Mouse (Mus musculus) embryonic stem cell, embryonic (primary cell): ENCODE results near the gene Cdh24.

Source experiments
- CTCF ChIA-PET, 4 experiments: fragments of 300-600 bp in 2 of 4; fragments of 350-600 bp in 2 of 4; sonication (Branson Sonifier 250); formaldehyde crosslinking; loops; one replicate each; lab custom pipeline; 2022; ENCODE audit warnings: inconsistent platforms in 2 of 4; lab: Charles Lee
- POLR2A ChIA-PET, 4 experiments: fragments of 300-600 bp in 2 of 4; fragments of 350-600 bp in 2 of 4; sonication (Branson Sonifier 250); formaldehyde crosslinking; loops; one replicate each; lab custom pipeline; 2022; ENCODE audit warnings: antibody characterized with exemption in 4 of 4, inconsistent platforms in 1 of 4; lab: Charles Lee

Cdh24 gene

GRCm38 (mm10) chr14:54607226-54607625 lies 33.9 kb downstream of the Cdh24 start:
- CTCF ChIA-PET: interaction anchor here in 3 of 4 experiments (0.6 to 1.4 kb wide), 7 partner anchors 11 to 83 kb away, joined by 3 to 5 read pairs (median 4); partner anchors contain the start of gene Psmb5 (in 1 of the 3)
- POLR2A ChIA-PET: interaction anchor here in 2 of 4 experiments (0.6 to 67.6 kb wide), 9 partner anchors 10 to 1356 kb away, joined by 3 to 2028 read pairs (median 4); partner anchors contain the start of genes Ajuba (in 1 of the 2), Haus4 (in 1 of the 2), Psmb11 (in 1 of the 2) and Psmb5 (in 1 of the 2)

GRCm38 (mm10) chr14:54605752-54606321 lies 35.3 kb downstream of the Cdh24 start, which contains the start of gene 4931414P19Rik:
TSS of gene 4931414P19Rik (minus strand) at chr14:54605993.
- POLR2A ChIA-PET: interaction anchor here in 3 of 4 experiments (0.6 to 67.6 kb wide), 35 partner anchors 9 to 211 kb away, joined by 3 to 2028 read pairs (median 4); partner anchors contain the start of genes Ajuba (in 3 of the 3), Psmb5 (in 3 of the 3), 1700123O20Rik (in 2 of the 3) and Haus4 (in 2 of the 3)
- CTCF ChIA-PET: interaction anchor here (0.6 to 1.4 kb wide), 13 partner anchors 10 to 80 kb away, joined by 3 to 9 read pairs (median 3); partner anchors contain the start of genes 1700123O20Rik (in 1 of the 4) and Cdh24 (in 1 of the 4)

- ChIA-PET CTCF (interaction anchor here in 3 of 4 experiments (0.6 to 1.6 kb wide), 4 partner anchors 14 to 511 kb away, joined by 3 to 4 read pairs (median 3); no protein-coding TSS in a partner anchor), POLR2A (interaction anchor here in 3 of 4 experiments (0.7 to 67.6 kb wide), 16 partner anchors 8 to 140 kb away, joined by 3 to 2028 read pairs (median 5); partner anchors contain the start of genes 1700123O20Rik (in 2 of the 3), Acin1 (in 2 of the 3), Psmb5 (in 2 of the 3) and Ajuba (in 1 of the 3))
Measured at GRCm38 (mm10) chr14:54603686-54604085, 37.5 kb downstream of the Cdh24 start.

- POLR2A ChIA-PET: interaction anchor here in 3 of 4 experiments (0.7 to 67.6 kb wide), 15 partner anchors 8 to 83 kb away, joined by 3 to 2028 read pairs (median 6); partner anchors contain the start of genes 1700123O20Rik (in 2 of the 3), Acin1 (in 2 of the 3), Psmb5 (in 2 of the 3) and Ajuba (in 1 of the 3)
- CTCF ChIA-PET: interaction anchor here in 3 of 4 experiments (0.6 to 1.6 kb wide), 5 partner anchors 14 to 510 kb away, joined by 3 to 4 read pairs (median 3); no protein-coding TSS in a partner anchor
Measured at GRCm38 (mm10) chr14:54603038-54603654, 38.0 kb downstream of the Cdh24 start.

- ChIA-PET CTCF (interaction anchor here in 2 of 4 experiments (0.5 to 1.6 kb wide), 4 partner anchors 15 to 412 kb away, joined by 3 read pairs; no protein-coding TSS in a partner anchor), POLR2A (interaction anchor here in 2 of 4 experiments (0.6 to 67.6 kb wide), 7 partner anchors 8 to 40 kb away, joined by 3 to 2028 read pairs (median 12); partner anchors contain the start of genes Ajuba (in 1 of the 2) and Haus4 (in 1 of the 2))
Measured at GRCm38 (mm10) chr14:54602613-54603012, 38.6 kb downstream of the Cdh24 start.

- ChIA-PET CTCF (interaction anchor here in 2 of 4 experiments (0.6 to 1.5 kb wide), 3 partner anchors 11 to 50 kb away, joined by 3 read pairs; no protein-coding TSS in a partner anchor), POLR2A (interaction anchor here in 2 of 4 experiments (0.6 to 67.6 kb wide), 6 partner anchors 11 to 858 kb away, joined by 3 to 2028 read pairs (median 4); partner anchors contain the start of genes Ajuba (in 1 of the 2), Haus4 (in 1 of the 2) and Psmb5 (in 1 of the 2))
Measured at GRCm38 (mm10) chr14:54601601-54602000, 39.6 kb downstream of the Cdh24 start.

GRCm38 (mm10) chr14:54597084-54597483 lies 44.1 kb downstream of the Cdh24 start:
- POLR2A ChIA-PET: interaction anchor here in 1 of 4 experiments (1.0 to 67.6 kb wide), 3 partner anchors 9 to 35 kb away, joined by 3 to 2028 read pairs (median 4); partner anchors contain the start of genes Ajuba, Haus4 and Psmb5
- CTCF ChIA-PET: interaction anchor here in 1 of 4 experiments (0.7 kb wide), 1 partner anchor 14 kb away, joined by 3 read pairs; no protein-coding TSS in a partner anchor

- POLR2A ChIA-PET: interaction anchor here (0.5 to 67.6 kb wide), 45 partner anchors 8 to 481 kb away, joined by 3 to 2028 read pairs (median 5); partner anchors contain the start of genes 4931414P19Rik (in 3 of the 4), Haus4 (in 3 of the 4), Psmb5 (in 3 of the 4) and 1700123O20Rik (in 2 of the 4)
Measured at GRCm38 (mm10) chr14:54594631-54595414, 46.3 kb downstream of the Cdh24 start.

GRCm38 (mm10) chr14:54594055-54594454 lies 47.1 kb downstream of the Cdh24 start:
- POLR2A ChIA-PET: interaction anchor here (0.6 to 67.6 kb wide), 29 partner anchors 9 to 552 kb away, joined by 3 to 2028 read pairs (median 6); partner anchors contain the start of genes Haus4 (in 3 of the 4), 4931414P19Rik (in 2 of the 4), Ajuba (in 1 of the 4) and Cdh24 (in 1 of the 4)
- CTCF ChIA-PET: interaction anchor here (0.6 to 3.8 kb wide), 29 partner anchors 10 to 366 kb away, joined by 3 to 30 read pairs (median 5); partner anchors contain the start of genes Haus4 (in 3 of the 4), Prmt5 (in 1 of the 4) and Slc7a7 (in 1 of the 4)

More at GRCm38 (mm10) chr14:54594631-54595414, 46.3 kb downstream of the Cdh24 start:
- CTCF ChIA-PET: interaction anchor here in 3 of 4 experiments (0.5 to 3.8 kb wide), 43 partner anchors 11 to 367 kb away, joined by 3 to 30 read pairs (median 5); partner anchors contain the start of genes Haus4 (in 3 of the 3), 4931414P19Rik (in 1 of the 3), Cdh24 (in 1 of the 3) and Gm17606 (in 1 of the 3)

- ChIA-PET CTCF (interaction anchor here (0.6 to 3.8 kb wide), 12 partner anchors 8 to 139 kb away, joined by 3 to 30 read pairs (median 4); no protein-coding TSS in a partner anchor), POLR2A (interaction anchor here in 3 of 4 experiments (0.6 to 67.6 kb wide), 11 partner anchors 9 to 67 kb away, joined by 3 to 2028 read pairs (median 5); partner anchors contain the start of genes 4931414P19Rik (in 2 of the 3), Haus4 (in 2 of the 3) and Ajuba (in 1 of the 3))
Measured at GRCm38 (mm10) chr14:54592319-54592934, 48.7 kb downstream of the Cdh24 start.

- CTCF ChIA-PET: interaction anchor here in 2 of 4 experiments (0.7 to 2.7 kb wide), 10 partner anchors 9 to 67 kb away, joined by 3 to 12 read pairs (median 4); partner anchors contain the start of gene Haus4 (in 1 of the 2)
- POLR2A ChIA-PET: interaction anchor here in 3 of 4 experiments (0.7 to 67.6 kb wide), 16 partner anchors 9 to 45 kb away, joined by 3 to 2028 read pairs (median 5); partner anchors contain the start of genes 4931414P19Rik (in 2 of the 3), Ajuba (in 2 of the 3), Haus4 (in 2 of the 3) and Psmb5 (in 1 of the 3)
Measured at GRCm38 (mm10) chr14:54591056-54591455, 50.1 kb downstream of the Cdh24 start.

- POLR2A ChIA-PET: interaction anchor here (0.6 to 67.6 kb wide), 17 partner anchors 8 to 130 kb away, joined by 3 to 2028 read pairs (median 4); partner anchors contain the start of genes Haus4 (in 3 of the 4), Psmb5 (in 2 of the 4), 4931414P19Rik (in 1 of the 4) and Ajuba (in 1 of the 4)
- CTCF ChIA-PET: interaction anchor here (0.5 to 5.4 kb wide), 37 partner anchors 8 to 356 kb away, joined by 3 to 30 read pairs (median 4); partner anchors contain the start of genes Haus4 (in 3 of the 4), 4931414P19Rik (in 1 of the 4) and Cdh24 (in 1 of the 4)
Measured at GRCm38 (mm10) chr14:54583681-54584338, 57.4 kb downstream of the Cdh24 start.

- POLR2A ChIA-PET: interaction anchor here in 2 of 4 experiments (0.9 to 67.6 kb wide), 7 partner anchors 11 to 68 kb away, joined by 3 to 2028 read pairs (median 14); partner anchors contain the start of genes Haus4 (in 2 of the 2), 4931414P19Rik (in 1 of the 2), Ajuba (in 1 of the 2) and Psmb11 (in 1 of the 2)
- CTCF ChIA-PET: interaction anchor here (1.0 to 5.4 kb wide), 9 partner anchors 8 to 13 kb away, joined by 3 to 30 read pairs (median 9); no protein-coding TSS in a partner anchor
Measured at GRCm38 (mm10) chr14:54582536-54582935, 58.6 kb downstream of the Cdh24 start.
